Mouse (Mus musculus) frontal cortex, postnatal 25 days (tissue): ENCODE measurements around the gene Atoh8.

Experiments
- DNase-seq, 2 experiments: peaks; one replicate each; pipeline ENCODE4 v3.0.0; 2022; ENCODE audit warnings: low spot score in 2 of 2

Gene Atoh8

GRCm38 (mm10) chr6:72158966-72159764 lies 76.2 kb downstream of the Atoh8 start:
- no peak for DNase-seq
